8 mouse cellular contexts compared by ENCODE assay signal in genomic region chr4:119293574-119294258, GRCm38 (mm10). TPM values are rescaled to one million over a fixed set of nuclear protein-coding genes. Genes with fewer than 3 reads are reported as not detected.
DNase-seq lines count a peak whose midpoint lies in the region; ATAC-seq lines count a peak whose summit lies in the region.

No protein-coding gene starts in this region.

- WGBS in heart, embryonic 15.5 days = under 1% methylated on average over 56 of the region's 80 CpGs

- peaks cover 30% of the 10 kb centered on the region for H3K4me1 ChIP-seq in heart, embryonic 15.5 days (replicated peaks)

- peak; percentile 53 for DNase-seq in CD4-positive helper T cell, adult 2 months (ENCODE audit: low read depth, low spot score)
- DNase-seq in T-cell, adult 2 months (ENCODE audit: low spot score) = peak; percentile 21
- DNase-seq in embryo, embryonic 9.5 days (ENCODE audit: extremely low spot score) = peak; percentile 48
- DNase-seq in layer of hippocampus, postnatal 25 days (ENCODE audit: extremely low spot score in 1 of 2, low spot score in 1 of 2) = peak; percentile 8 to 19
- DNase-seq in lung, postnatal 10 days = peak; percentile 28
- DNase-seq in right cerebral cortex, postnatal 25 days = peak; percentile 43
- DNase-seq in adipocyte (ENCODE audit: low spot score) = no peak

- H3K27ac ChIP-seq in heart, embryonic 15.5 days = peak overlapping the region; percentile 79

- peak overlapping the region; percentile 78 for H3K4me3 ChIP-seq in heart, embryonic 15.5 days

- no peaks in the 10 kb centered on the region for H3K9me3 ChIP-seq in heart, embryonic 15.5 days (replicated peaks)

- peak; percentile 25 for ATAC-seq in heart, embryonic 15.5 days (replicated peaks; ENCODE audit: insufficient number of reproducible peaks, insufficient read depth, low FRiP score, low read depth)

- no peaks in the 10 kb centered on the region for H3K27me3 ChIP-seq in heart, embryonic 15.5 days

- H3K9ac ChIP-seq in heart, embryonic 15.5 days = peak overlapping the region; percentile 79

- peaks cover 6% of the 10 kb centered on the region; the same call in 1 of the 2 replicates for H3K36me3 ChIP-seq in heart, embryonic 15.5 days

- H3K4me2 ChIP-seq in heart, embryonic 15.5 days = peak overlapping the region; percentile 65

RNA-seq across cellular contexts. Expression of gene Ybx1, which starts 0.7 kb away (rescaled TPM):
- polyA plus RNA-seq in heart, embryonic 15.5 days (2015; fragmentation: Nextera tagmentation; extraction: Ambion mirVana) = 583 and 597 TPM in 2 replicates
- 100 to 1,000 TPM; 287 to 320 TPM for total RNA-seq in layer of hippocampus, postnatal 25 days (2021)

RNA-seq across cellular contexts. Expression of gene Ppih, which starts 26.6 kb away (rescaled TPM):
- polyA plus RNA-seq in heart, embryonic 15.5 days (2015; fragmentation: Nextera tagmentation; extraction: Ambion mirVana) = 38.1 and 41.9 TPM in 2 replicates
- total RNA-seq in layer of hippocampus, postnatal 25 days (2021) = 10 to 100 TPM; 19.1 to 20.2 TPM

RNA-seq across cellular contexts. Expression of gene Cldn19, which starts 38.5 kb away (rescaled TPM):
- polyA plus RNA-seq in heart, embryonic 15.5 days (2015; fragmentation: Nextera tagmentation; extraction: Ambion mirVana) = 0.23 TPM in 1 of 2 replicates, not detected in the other
- total RNA-seq in layer of hippocampus, postnatal 25 days (2021) = under 1 TPM; 0.32 to 0.33 TPM
